Mouse (Mus musculus) heart, embryonic 14.5 days (tissue): ENCODE measurements at regions not wholly inside any gene's neighbourhood (a gene's known extent, or its start where the extent isn't known, plus 50 kb on each side); places are given as distances from the start of the nearest gene placed in this dataset.
"Not testable (repeated sequence)": the region's sequence is repeated elsewhere in the genome, so short reads cannot be mapped to it uniquely, and the experiment has no call there.

Experiments used
- ATAC-seq: fragments of 200-750 bp; cut with Nextera tagmentation; 2 replicates; pipeline ENCODE4 v1.8.0; 2017; ENCODE audit warnings: low read depth, moderate TSS enrichment; ENCODE audit not compliant: insufficient number of reproducible peaks, insufficient read depth, low FRiP score
- H3K27ac ChIP-seq, 2 experiments: fragments of 200-500 bp in 1 of 2; fragments of 300-500 bp in 1 of 2; sonication (generic) in 1 of 2; replicated peaks in 1 of 2; 2 replicates each; pipeline ENCODE4 v1.5.1; 2012 to 2014; ENCODE audit warnings: low read depth in 2 of 2, low read length in 2 of 2, control low read depth in 1 of 2, mild to moderate bottlenecking in 1 of 2, mixed read lengths in 1 of 2; ENCODE audit not compliant: control insufficient read depth in 1 of 2, insufficient read depth in 1 of 2
- H3K27me3 ChIP-seq: fragments of 300-500 bp; sonication (generic); 2 replicates; pipeline ENCODE4 v1.6.1; 2014; ENCODE audit warnings: mild to moderate bottlenecking, low read length, control low read depth; ENCODE audit not compliant: control insufficient read depth, insufficient read depth
- H3K36me3 ChIP-seq: fragments of 300-500 bp; sonication (generic); 2 replicates; pipeline ENCODE4 v1.6.1; 2014; ENCODE audit warnings: mild to moderate bottlenecking, control low read depth, low read length, mixed read lengths; ENCODE audit not compliant: control insufficient read depth, insufficient read depth
- H3K4me1 ChIP-seq, 2 experiments: fragments of 200-500 bp in 1 of 2; fragments of 300-500 bp in 1 of 2; sonication (generic) in 1 of 2; 2 replicates each; pipeline ENCODE4 v1.6.1; 2012 to 2014; ENCODE audit warnings: low read length in 2 of 2, control low read depth in 1 of 2, mixed read lengths in 1 of 2; ENCODE audit not compliant: control insufficient read depth in 2 of 2, insufficient read depth in 2 of 2
- H3K4me2 ChIP-seq: fragments of 300-500 bp; sonication (generic); 2 replicates; pipeline ENCODE4 v1.6.1; 2014; ENCODE audit warnings: mild to moderate bottlenecking, low read length
- H3K4me3 ChIP-seq, 2 experiments: fragments of 200-500 bp in 1 of 2; fragments of 300-500 bp in 1 of 2; sonication (generic) in 1 of 2; 2 replicates each; pipeline ENCODE4 v1.5.1; 2012 to 2014; ENCODE audit warnings: low read length in 2 of 2, mild to moderate bottlenecking in 2 of 2, control low read depth in 1 of 2, low read depth in 1 of 2, moderate library complexity in 1 of 2; ENCODE audit not compliant: control insufficient read depth in 1 of 2, insufficient read depth in 1 of 2
- H3K9ac ChIP-seq: fragments of 300-500 bp; sonication (generic); 2 replicates; pipeline ENCODE4 v1.6.1; 2014; ENCODE audit warnings: mild to moderate bottlenecking, low read length
- H3K9me3 ChIP-seq: fragments of 300-500 bp; sonication (generic); 2 replicates; pipeline ENCODE4 v1.6.1; 2016; ENCODE audit warnings: low read length, control low read depth; ENCODE audit not compliant: control insufficient read depth
- WGBS: fragments of 180-500 bp; shearing (Covaris S2); extraction: QIAGEN DNeasy Blood & Tissue Kit; methylation state at CpG from one replicate; pipeline ENCODE4 v1.1.7; 2014; 5-methylcytosine and 5-hydroxymethylcytosine counted together

GRCm38 (mm10) chr10:36884198-36884597 is 90.1 kb upstream of the Hdac2 start:
- no peak for ATAC-seq
- WGBS, result 69% methylated on average over 2 of the region's 2 CpGs
- Histone ChIP-seq H3K4me2 (no peak overlapping the region), H3K27me3 (no peaks in the 10 kb centered on the region), H3K27ac (no peak overlapping the region), H3K9me3 (no peaks in the 10 kb centered on the region), H3K36me3 (no peaks in the 10 kb centered on the region), H3K4me3 (no peak overlapping the region), H3K9ac (no peak overlapping the region), H3K4me1 (no peaks in the 10 kb centered on the region)

- Histone ChIP-seq H3K27ac (peak overlapping the region in 1 of 2 experiments; percentile 25; a peak in 1 of 4 replicates), H3K4me3 (no peak overlapping the region), H3K4me2 (peak overlapping the region; percentile 19; the same call in 1 of the 2 replicates), H3K9ac (no peak overlapping the region), H3K36me3 (no peaks in the 10 kb centered on the region), H3K4me1 (peaks cover 2 to 15% of the 10 kb centered on the region in 2 experiments), H3K9me3 (no peaks in the 10 kb centered on the region), H3K27me3 (no peaks in the 10 kb centered on the region)
- 25% methylated on average over 6 of the region's 6 CpGs for WGBS
- peak; percentile 31; the same call in 1 of the 2 replicates for ATAC-seq
These were observed 76.3 kb upstream of the Hdac2 start for GRCm38 (mm10) chr10:36897900-36898600.

GRCm38 (mm10) chr10:36908861-36909260 is 65.5 kb upstream of the Hdac2 start:
- Histone ChIP-seq H3K9me3 (no peaks in the 10 kb centered on the region), H3K4me2 (no peak overlapping the region), H3K9ac (no peak overlapping the region), H3K36me3 (no peaks in the 10 kb centered on the region), H3K27me3 (no peaks in the 10 kb centered on the region), H3K4me1 (no peaks in the 10 kb centered on the region; a peak in 1 of 4 replicates), H3K4me3 (no peak overlapping the region), H3K27ac (no peak overlapping the region)
- 30% methylated on average over 4 of the region's 4 CpGs for WGBS
- ATAC-seq, result no peak

GRCm38 (mm10) chr10:36918037-36918436 is 56.3 kb upstream of the Hdac2 start:
- H3K27me3 ChIP-seq, H3K36me3 ChIP-seq, H3K4me3 ChIP-seq, H3K27ac ChIP-seq, ATAC-seq, H3K4me1 ChIP-seq, H3K9me3 ChIP-seq, H3K9ac ChIP-seq, H3K4me2 ChIP-seq: not testable (repeated sequence)
- WGBS, result 78% methylated on average over 2 of the region's 2 CpGs

- no peak overlapping the region for H3K9ac ChIP-seq
- H3K4me1 ChIP-seq, result no peaks in the 10 kb centered on the region
- no peaks in the 10 kb centered on the region for H3K36me3 ChIP-seq
- WGBS, result 57% methylated on average over 3 of the region's 3 CpGs
- no peak overlapping the region for H3K27ac ChIP-seq
- H3K9me3 ChIP-seq, result peaks cover 4% of the 10 kb centered on the region; the same call in 1 of the 2 replicates
- H3K4me3 ChIP-seq, result no peak overlapping the region
- no peak overlapping the region for H3K4me2 ChIP-seq
- no peak for ATAC-seq
- no peaks in the 10 kb centered on the region for H3K27me3 ChIP-seq
These were observed 50.6 kb upstream of the Hdac2 start for GRCm38 (mm10) chr10:36923756-36924155.

GRCm38 (mm10) chr10:36924161-36924560 is 50.2 kb upstream of the Hdac2 start:
- H3K36me3 ChIP-seq, result no peaks in the 10 kb centered on the region
- no peak overlapping the region for H3K4me2 ChIP-seq
- 93% methylated on average over 2 of the region's 2 CpGs for WGBS
- H3K27me3 ChIP-seq, result no peaks in the 10 kb centered on the region
- ATAC-seq, result no peak
- no peak overlapping the region for H3K9ac ChIP-seq
- no peak overlapping the region for H3K4me3 ChIP-seq
- peaks cover 4% of the 10 kb centered on the region; the same call in 1 of the 2 replicates for H3K9me3 ChIP-seq
- no peak overlapping the region for H3K27ac ChIP-seq
- no peaks in the 10 kb centered on the region for H3K4me1 ChIP-seq
